Mouse (Mus musculus) gastrocnemius, postnatal 36 days (tissue): Measurements from ENCODE around the gene Clic3. TPM values are rescaled to one million over a fixed set of nuclear protein-coding genes. Genes with fewer than 3 reads are reported as not detected.

ENCODE experiments used
- DNase-seq, 2 experiments: peaks; one replicate each; pipeline ENCODE4 v3.0.0; 2022
- intact Hi-C: fragments of 180-260 bp; cut with DNase I; formaldehyde crosslinking; loops from one replicate; pipeline ENCODE4 v1.15.1; 2025
- total RNA-seq, 2 experiments: library from RNA; stranded (reverse); gene quantifications; 2 replicates each; pipeline ENCODE4 v1.2.3; 2021

The Clic3 gene
- total RNA-seq, 2 experiments from 2014 or later = 0.35 to 0.46 TPM

DNA sequence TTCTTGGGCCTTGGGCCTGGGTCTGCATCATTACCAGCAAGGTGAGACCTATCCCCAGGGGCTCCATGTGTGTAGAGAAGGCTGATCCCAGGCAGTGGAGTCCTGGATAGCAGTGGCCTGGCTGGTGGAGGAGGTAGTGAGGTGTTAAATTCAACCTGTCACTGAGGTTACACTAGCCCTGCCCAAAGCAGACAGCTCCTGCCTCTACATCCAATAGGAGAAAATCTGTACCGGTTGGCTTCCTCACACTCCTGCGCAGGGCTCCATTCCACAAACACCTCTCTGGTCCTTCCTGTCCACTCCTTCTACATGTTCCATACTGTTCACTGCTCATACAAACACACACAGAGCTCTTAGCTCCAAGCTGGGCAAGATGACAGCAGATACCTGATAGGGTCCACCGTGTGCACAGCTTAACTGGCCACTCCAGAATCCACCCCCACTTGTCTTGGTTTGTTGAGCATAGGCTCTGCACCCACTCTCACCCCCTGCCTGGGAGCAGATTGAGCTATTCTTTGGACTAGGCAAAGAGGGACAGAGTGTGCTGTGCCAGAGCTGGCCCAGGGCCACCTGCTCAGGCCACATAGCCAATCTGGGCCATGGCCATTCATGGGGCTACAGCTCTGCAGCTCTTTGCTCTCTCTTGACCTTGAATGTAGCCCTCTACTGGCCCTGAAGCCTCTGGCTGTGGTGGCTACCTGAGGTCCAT lies 21.5 kb downstream of the Clic3 start:
- DNase-seq = peak; percentile 27 to 46
- intact Hi-C loops = no loop called here

DNA sequence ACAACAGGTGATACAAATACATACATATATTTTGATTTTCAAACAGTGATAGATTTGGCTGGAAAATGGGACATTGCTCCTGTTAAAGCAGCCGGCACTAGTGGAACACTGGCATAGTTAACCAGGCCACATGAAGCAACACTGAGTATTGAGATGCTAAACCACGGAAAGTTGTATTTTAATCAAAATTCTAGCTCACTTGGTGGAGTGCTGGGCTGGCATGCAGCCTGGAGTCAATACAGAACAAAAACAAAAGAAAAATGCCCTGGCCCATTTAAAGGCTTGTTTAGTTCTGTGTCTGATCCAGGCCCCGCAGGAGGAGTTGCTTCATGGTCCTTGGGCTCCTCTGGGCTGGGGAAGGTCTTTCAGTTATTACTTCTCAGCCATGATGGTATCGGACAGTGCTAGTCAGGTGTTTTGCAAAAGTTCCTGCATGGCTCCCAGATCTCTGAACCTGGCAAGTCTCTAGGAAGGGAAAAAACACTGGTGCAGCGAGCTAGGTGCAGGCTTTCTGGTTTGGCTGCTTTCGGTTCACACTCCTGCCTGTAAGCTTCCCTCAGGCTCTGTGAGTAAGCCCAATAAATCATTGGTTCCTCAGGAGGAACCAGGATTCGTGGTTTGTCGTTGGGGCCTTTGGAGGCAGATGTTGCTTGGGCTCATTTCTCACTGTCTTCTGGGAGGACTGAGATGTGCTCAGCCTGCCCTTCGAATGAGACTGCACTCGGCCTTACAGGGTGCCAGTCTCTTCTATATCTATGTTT lies 23.1 kb downstream of the Clic3 start:
- intact Hi-C loops = no loop called here
- DNase-seq = no peak

DNA sequence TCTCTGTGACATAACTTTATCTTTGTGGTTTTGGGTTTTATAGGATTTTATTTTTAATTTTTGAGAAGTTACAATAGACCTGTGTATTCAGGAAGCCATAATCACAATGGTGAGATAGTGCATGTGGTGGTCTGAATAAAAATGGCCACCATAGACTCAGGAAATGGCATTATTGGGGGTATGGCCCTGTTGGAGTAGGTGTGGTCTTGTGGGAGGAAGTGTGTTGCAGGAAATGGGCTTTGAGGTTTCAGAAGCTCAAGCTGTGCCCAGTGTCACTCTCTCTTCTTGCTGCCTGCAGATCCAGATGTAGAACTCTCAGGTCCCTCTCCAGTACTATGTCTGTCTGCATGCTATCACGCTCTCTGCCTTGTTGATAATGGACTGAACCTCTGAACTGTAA lies 23.9 kb downstream of the Clic3 start:
- intact Hi-C loops = no loop called here
- DNase-seq = no peak

DNA sequence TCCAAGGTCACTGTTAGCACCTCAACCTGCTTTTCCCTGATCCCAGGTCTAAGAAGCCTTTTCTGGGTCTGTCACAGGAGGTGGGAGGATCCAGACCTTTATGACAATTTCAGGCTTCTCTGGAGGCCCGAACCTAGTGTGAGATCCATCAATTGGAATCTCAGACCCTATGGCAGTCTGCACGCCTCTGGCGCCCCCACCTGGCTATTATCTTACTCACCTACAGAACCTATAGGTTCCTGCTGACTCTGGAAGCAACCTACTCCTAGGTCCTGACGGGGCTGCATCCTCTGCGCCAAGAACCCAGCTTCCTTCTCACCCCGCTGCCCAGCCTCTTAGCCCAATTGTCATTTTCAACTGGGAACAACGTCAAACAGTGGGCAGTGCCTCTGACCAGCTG lies 26.3 kb downstream of the Clic3 start:
- no peak for DNase-seq
- intact Hi-C loops = loop anchor here (2.0 kb wide), 1 partner anchor 62 kb away; no protein-coding TSS in a partner anchor

DNA sequence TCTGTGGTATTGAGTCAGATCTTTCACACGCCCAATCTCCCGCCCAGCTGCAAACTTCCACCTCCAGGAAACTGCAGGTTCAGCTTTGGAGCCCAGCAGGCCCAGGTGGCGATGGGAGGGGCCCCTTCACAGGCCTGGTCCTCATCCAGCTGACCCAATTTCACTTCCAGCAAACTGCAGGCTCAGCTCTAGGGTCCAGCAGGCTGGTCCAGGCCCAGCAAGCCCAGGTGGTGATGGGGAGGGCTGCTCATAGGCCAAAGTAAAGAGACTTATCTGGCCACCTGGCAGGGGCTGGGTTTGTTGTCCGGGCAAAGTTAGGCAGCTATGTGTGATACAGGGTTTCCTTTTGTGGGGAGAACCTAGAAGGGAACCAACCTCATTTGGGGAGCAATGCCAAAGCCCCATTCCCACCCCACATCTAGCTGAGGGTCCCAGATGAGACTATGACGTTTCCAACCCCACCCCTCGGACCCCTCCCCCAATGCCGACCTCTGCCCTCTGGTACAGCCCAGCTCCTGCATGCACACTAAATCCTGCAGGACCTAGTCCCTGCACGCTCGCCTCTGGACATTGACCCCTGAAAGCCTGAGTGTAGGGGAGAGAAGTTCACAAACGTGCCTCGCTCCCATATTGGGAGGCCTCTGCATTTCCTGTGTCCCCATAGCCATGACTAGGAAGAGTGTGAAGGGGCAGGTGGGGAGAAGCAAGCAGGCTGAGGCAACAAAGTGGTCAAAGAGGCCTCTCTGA lies 28.4 kb downstream of the Clic3 start:
- DNase-seq = no peak
- intact Hi-C loops = no loop called here

DNA sequence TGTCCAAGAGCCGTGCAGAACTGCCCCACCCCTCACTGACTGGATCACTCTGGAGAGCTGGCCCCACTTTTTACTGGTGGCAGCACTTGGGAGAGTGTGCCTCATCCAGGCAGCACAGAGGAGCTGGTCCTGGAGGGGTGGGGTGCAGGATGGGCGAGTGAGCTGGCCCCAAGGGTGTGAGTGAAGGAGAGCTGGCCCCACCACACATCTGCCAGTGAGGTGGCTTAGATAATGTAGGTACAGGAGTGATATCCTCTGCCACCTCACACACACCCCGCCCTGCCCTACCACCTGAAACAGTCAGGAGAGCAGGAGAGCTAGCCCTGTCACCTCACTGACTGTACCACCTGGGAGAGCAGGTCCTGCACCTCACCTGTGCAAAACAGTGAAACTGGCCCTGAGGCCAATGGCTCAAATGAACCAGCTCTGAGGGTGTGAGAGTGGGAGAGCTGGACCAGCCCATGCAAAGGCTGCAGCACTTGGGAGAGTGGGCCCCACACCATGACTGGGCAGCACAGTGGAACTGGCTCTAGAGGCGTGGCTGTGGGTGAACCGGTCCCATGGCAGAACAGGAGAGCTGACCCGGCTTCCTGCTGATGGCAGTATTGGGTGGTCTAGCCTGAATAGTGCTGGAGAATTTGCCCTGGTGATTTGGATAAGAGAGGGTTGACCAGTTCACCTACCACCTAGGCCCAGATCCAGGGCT lies 31.5 kb downstream of the Clic3 start:
- DNase-seq = no peak
- intact Hi-C loops = no loop called here

DNA sequence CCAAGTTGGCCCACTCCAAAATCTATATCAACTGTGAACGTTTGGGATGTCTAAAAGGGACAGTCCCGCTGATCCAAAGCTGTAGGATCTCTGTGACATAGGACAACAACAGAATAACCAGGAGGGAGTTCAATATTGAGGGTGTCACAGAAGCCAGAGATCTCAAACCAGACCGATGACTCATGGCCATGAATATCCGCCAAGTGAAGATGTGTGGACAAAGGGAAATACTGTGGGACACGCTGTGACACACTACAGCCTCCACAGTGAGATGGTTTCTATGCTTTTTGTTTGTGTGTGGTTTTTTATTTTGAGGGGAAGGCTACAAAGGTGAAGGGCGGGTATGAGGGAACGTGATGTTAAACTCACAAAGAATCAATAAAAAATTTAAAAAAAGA lies 32.0 kb downstream of the Clic3 start:
- DNase-seq = no peak
- intact Hi-C loops = no loop called here

DNA sequence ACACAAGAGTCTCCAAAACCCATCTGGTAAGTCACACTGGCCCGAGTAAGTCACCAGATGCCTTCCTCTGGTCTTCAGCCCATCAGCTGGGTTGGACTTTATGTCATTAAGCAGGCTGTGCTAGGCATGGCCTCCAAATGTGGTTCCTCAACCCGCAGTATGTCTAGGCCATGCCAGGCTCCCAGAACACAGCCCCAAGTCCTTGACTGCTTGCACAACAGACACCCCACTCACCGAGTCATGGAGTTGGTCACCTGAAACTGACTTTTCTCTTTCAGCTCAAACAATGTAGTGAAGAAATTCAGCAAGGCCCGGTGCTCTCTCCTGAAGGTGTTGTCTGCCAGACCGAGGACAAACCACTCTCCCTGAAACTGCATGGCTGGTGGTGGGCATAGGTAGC lies 36.4 kb downstream of the Clic3 start:
- no peak for DNase-seq
- intact Hi-C loops = no loop called here

DNA sequence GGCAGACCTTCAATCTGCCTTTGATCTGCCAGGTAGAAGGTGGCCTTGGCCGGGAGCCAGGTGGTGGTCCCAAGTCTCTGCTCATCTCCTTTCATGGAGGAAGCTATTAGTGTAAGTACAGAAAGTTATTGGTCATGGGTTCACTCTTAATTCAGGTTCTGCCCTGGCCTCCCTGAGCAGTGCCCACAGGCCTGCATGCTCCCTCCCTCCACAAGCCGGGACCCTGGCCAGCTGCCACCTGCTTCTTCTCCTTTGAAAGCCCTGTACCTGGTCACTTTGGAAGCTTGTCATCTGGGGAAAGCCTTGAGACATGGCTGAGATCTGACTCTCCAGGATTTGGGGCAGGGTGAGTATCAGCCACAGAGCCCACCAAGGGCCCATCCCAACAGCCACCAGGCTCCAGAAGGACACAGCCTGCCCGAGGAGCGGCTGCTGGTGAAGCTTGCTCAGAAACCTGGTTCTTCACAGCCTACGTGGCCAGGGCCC lies 36.9 kb downstream of the Clic3 start, which contains the start of gene Lcn12:
Gene Lcn12, minus strand, starts transcription at position 436 of the 486 bp plus-strand sequence.
- intact Hi-C loops = no loop called here

DNA sequence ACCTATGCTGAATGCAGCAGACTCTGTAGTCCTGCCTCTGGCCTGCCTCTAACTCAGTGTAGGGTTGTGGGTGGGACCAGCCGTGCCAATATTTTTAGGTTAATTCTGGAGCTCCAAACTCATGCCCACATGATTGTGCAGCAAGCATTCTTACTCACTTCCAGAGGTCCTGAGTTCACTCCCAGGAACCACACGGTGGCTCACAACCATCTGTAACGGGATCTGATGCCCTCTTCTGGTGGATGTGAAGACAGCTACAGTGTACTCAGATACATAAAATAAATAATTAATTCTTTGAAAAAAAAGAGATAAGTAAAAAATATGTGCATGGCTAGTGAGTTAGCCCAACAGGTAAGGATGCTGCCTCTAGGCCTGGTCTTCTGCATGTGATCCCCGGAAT lies 39.8 kb downstream of the Clic3 start:
- no peak for DNase-seq
- intact Hi-C loops = no loop called here

More for the DNA sequence above, 36.9 kb downstream of the Clic3 start, which contains the start of gene Lcn12:
- DNase-seq = no peak

DNA sequence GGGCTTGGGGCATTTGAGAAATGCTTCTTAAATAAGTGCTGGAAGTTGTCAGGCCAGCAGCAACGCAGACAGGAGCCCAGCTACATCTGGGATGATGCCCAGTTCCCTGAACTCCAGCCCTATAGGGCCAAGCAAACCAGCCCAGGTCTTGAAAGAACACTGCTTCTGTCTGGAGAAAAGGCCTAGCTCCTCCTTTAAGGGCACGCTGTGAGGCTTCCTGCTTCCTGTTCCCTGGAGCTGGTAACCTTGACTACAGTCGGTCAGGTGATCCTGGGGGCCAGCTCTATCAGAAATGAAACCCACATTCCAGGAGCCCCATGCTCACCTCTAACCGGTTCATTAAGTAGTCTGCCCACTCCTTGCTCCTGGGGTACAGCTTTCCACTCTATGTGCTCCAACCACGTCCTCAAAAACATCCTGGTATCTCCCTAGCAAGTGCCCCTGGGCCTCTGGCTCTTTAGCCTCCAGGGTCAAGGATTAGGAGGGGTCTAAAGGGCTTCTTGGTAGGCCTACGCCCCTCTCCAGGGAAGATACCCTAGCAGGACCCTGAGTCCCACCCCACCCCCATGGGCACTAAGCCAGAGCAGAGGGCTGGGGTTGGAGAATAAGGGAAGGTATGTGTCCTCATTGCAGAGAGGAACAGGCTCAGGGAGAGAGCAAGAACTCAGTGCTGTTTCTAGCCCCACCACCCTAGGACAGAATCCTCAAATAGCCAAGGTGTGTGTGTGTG lies 41.4 kb downstream of the Clic3 start:
- intact Hi-C loops = no loop called here
- no peak for DNase-seq

DNA sequence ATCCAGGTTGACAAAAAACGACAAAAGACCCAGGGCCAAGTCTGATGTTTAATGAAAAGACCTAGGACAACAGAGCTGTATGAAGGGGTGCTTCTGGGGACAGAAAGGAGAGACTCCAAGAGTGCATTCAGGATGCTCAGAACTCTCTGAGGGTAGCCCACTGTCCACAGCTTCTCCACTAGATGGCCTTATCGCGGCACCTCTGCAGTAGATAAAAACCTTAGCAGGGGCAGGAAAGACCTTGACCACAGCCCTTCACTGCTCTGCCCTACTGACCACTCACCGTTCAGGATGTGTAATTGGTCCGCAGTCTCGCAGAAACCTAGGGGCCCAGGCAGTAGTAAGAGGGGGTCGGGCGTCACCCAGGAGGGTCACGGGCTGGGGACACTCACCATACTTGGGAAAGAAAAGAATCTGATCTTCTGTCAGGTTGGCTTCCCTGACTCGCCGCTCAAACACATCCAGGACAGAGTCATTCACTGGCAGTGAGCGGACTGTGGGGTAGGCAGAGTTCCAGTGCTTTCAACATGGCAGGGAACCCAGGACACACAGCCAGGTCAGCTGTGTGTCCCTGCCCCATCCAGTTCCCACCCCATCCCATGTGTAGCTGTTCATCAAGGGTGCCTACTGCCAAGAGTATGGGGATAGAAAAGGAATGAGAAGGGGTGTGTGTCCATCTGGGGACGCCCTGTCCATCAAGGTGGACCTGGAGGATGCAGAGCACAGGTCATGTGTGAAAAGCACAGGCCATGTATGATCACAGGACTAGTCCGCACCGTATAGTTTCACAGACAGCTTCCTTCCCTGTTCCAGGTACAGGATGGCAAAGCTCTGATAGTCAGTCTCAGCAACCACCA lies 42.2 kb downstream of the Clic3 start:
- DNase-seq = no peak

DNA sequence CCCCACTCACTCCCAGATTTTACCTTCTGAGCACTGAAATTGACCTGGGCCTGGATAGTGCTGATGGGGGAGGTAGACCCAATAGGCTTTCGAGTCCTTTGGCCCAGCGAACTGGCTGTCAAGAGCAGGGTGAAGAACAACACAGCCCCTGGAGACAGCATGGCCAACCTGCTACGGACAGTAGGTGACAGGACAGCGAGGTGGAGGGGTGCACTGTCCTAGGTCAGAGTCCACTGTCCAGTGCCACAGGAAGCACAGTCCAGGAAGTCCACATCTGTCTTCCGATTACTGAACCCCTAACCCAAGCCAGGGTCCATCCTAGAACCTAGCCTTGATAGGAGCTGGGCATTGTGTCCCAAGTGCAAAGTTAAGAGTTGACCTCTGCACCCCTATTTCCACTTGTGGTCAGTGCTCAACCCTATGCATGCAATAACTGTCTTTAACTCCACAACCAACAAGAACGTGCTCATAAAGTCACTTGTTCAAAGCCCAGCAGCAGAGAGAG lies 43.5 kb downstream of the Clic3 start:
- no peak for DNase-seq
- intact Hi-C loops = no loop called here

More for the DNA sequence above, 42.2 kb downstream of the Clic3 start:
- intact Hi-C loops = no loop called here

DNA sequence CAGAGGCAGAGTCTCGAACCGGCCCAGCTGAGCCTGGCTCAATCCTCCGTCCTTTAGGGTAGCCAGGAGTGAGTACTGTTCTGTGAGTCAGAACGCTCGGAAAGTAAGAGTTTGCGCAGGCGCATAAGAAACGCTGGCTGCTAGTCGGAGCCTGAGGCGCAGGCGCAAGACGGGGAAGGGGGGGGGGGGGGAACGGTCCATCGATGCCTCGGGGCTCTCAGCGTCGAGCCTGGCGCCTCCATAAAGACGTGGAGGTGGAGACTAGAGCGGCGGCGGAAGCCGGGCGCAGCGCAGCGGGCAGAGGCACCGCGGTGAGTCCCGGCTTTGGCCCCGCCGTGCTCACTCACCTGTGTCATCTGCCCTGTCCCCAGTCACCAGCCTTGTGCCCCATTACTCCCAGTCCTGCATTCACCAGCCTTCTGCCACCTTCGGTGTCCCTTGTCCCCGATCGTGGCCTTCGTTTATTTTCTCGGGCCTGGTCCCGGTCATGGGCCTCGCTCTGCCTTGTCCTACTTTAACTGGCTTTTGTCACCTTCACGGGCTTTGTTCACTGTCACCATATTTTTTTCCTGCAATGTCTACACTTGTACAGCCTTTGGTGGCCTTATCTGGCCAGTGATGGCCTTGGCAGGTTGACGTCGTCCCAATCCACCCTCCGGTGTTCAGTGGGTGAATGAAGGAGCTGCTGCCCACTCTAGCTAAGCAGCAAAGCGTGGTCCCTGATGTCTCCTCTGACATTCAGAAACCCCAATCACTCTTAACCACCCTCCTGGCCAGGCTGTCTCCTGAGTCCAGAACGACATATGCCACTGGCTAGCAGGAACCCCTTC lies 44.2 kb downstream of the Clic3 start, which contains the start of gene Fbxw5:
Gene Fbxw5, plus strand, starts transcription at position 175 of the 830 bp plus-strand sequence.
- intact Hi-C loops = no loop called here
- DNase-seq = peak; percentile 71 to 82

DNA sequence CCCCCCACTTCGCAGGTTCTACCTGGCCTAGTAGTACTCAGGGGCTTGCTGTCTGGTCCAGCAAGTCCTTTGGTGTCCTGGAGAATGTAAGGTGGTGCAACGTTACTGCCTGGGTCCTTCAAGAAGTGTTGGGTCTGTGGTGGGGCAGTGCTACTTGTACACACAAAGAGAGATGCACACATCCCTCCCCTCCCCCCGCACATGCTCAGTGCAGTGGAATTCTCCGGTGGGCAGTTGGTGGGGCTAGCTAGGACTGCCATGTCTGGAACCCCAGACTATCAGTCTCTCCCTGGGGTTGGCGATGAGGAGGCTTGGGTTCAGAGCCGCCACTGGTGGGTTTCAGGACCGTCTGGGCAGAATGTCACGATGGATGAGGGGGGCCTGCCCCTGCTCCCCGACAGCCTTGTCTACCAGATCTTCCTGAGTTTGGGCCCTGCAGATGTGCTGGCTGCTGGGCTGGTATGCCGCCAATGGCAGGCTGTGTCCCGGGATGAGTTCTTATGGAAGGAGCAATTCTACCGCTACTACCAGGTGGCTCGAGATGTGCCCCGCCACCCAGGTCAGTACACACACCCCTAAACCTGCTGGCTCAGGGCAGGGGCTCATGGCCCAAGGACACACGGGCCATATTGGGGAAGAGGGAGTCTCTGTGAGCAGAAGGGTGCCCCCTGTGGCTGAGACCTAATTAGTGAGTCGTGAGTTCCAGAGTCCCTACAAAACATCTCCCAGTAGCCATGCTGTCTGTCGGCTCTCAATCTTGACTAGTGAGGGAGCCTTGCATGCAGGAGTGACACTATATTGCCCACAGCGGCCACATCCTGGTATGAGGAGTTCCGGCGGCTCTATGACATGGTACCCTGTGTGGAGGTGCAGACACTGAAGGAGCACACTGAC lies 45.2 kb downstream of the Clic3 start, which contains the start of gene C8g:
Gene C8g, minus strand, starts transcription at position 127 of the 894 bp plus-strand sequence.
- intact Hi-C loops = no loop called here
- DNase-seq = no peak

DNA sequence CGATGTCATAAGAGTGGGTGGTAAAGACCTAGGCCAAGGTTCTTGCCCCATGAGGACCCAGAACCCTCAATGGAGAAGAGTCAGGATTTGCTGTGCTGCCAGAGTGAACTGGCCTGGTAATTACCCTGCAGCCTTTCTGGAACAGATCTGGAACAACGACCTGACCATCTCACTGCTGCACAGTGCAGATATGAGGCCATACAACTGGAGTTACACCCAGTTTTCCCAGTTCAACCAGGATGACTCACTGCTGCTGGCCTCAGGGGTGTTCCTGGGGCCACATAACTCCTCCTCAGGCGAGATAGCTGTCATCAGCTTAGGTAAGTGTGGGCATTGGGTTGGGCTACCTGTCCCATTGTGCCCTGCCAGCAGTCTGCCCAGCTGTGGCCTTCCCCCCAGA lies 46.1 kb downstream of the Clic3 start:
- DNase-seq = no peak
- intact Hi-C loops = no loop called here

DNA sequence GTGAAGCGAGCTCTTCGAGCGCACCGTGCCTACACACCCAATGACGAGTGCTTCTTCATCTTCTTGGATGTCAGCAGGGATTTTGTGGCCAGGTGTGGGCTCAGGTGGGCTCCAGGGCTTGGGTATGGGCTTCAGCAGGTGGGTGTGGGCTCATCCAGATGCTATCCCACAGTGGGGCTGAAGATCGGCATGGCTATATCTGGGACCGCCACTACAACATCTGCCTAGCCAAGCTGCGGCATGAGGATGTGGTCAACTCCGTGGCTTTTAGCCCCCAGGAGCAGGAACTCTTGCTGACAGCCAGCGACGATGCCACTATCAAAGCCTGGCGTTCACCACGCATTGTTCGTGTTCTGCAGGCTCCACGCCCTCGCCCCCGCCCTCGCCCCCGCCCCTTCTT lies 47.9 kb downstream of the Clic3 start:
- no peak for DNase-seq
- intact Hi-C loops = no loop called here
